Mouse (Mus musculus): Measurements from ENCODE around the gene Fkbpl. TPM values are rescaled to one million over a fixed set of nuclear protein-coding genes. Genes with fewer than 3 reads are reported as not detected.

Fkbpl gene
- polyA plus RNA-seq, 1 experiment from 2014 or later, result 8.8 TPM

DNA sequence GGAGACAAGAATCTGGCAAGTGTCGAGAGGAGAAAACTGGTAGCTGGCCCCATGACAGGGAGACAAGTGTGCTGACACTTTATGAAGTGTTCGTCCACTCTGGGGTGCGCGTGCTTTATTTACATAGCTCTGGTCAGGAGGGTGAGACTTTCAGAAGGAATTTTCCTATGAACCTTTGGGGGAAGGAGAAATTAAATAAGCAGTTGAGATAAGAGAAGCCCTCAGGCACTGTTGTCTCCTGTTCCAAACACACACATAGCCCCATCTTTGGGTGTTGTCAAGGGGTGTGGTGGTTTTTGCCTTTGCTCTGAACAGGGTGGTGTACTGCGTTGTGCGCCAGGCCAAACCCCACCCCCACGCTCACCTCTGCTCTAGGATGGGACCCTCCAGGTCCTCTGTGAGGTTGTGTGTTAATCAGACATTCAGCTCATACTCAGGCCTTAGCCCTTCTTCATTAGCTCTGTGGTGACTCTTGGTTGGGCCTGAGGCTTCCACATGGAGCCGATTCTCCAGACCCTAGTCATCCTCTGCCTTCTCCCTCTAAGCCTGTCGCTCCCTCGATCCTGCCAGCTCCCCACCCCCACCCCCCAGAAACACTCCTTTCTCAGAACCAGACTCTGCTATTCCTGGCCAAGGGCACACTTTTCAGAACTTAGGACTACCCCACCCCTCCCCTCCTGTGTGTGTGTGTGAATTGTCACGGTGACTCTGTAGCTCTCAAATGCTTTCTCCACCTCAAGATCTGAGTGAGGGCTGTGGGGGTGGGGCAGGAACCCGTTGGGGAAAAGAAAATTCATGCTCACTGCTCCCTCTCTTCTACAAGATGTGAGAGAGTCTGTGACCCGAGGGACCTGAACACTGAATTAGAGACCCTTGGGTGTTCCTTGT lies 30.9 kb downstream of the Fkbpl start:
- H3K9me3 ChIP-seq (ENCODE audit: control insufficient read depth), result no peaks in the 10 kb centered on the region
- no peak overlapping the region for H3K4me3 ChIP-seq (ENCODE audit: low read depth, low read length)
- H3K27me3 ChIP-seq (replicated peaks; ENCODE audit: control insufficient read depth, insufficient read depth, low read length), result peaks cover 49% of the 10 kb centered on the region
- H3K27ac ChIP-seq (ENCODE audit: low read depth, low read length), result 0 out of 2 replicates have a peak overlapping the region, but pooled peaks have one; percentile 35
- no peak for TF ChIP-seq CTCF (IDR thresholded peaks at IDR 0.05; ENCODE audit: low read depth)
- H3K4me1 ChIP-seq (replicated peaks; ENCODE audit: control insufficient read depth, insufficient read depth, low read length), result no peaks in the 10 kb centered on the region
- no peak overlapping the region for H3K9ac ChIP-seq (ENCODE audit: low read depth, low read length)
- no peak for ATAC-seq
- WGBS, result 45% methylated on average over 13 of the region's 13 CpGs
- H3K36me3 ChIP-seq (ENCODE audit: control insufficient read depth, insufficient read depth), result peaks cover 7% of the 10 kb centered on the region; the same call in 1 of the 2 replicates
- H3K4me2 ChIP-seq (replicated peaks; ENCODE audit: low read depth), result no peak overlapping the region

DNA sequence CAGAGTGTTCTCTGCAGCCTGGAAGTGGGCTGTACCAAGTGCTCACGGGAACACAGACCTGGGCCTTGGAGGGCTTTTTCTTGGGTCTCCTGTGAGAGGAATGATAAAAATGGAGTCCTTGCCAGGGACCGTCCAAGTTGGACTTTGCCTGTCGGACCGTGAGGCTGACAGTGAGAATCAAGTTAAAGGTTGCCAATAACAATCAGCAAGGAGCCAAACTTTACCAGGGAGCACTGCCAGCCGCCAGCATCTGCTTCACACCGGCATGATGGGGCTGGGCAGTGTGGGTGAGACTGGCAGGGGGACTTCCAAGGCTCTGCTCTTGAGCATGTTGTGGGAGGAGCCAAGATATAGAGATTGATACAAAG lies 31.5 kb downstream of the Fkbpl start:
- no peak for ATAC-seq
- TF ChIP-seq CTCF (IDR thresholded peaks at IDR 0.05; ENCODE audit: low read depth), result no peak
- WGBS, result 65% methylated on average over 6 of the region's 6 CpGs
- H3K4me1 ChIP-seq (replicated peaks; ENCODE audit: control insufficient read depth, insufficient read depth, low read length), result no peaks in the 10 kb centered on the region
- H3K9me3 ChIP-seq (ENCODE audit: control insufficient read depth), result no peaks in the 10 kb centered on the region
- peaks cover 4% of the 10 kb centered on the region; the same call in 1 of the 2 replicates for H3K36me3 ChIP-seq (ENCODE audit: control insufficient read depth, insufficient read depth)
- H3K9ac ChIP-seq (ENCODE audit: low read depth, low read length), result no peak overlapping the region
- no peak overlapping the region for H3K4me2 ChIP-seq (replicated peaks; ENCODE audit: low read depth)
- peaks cover 43% of the 10 kb centered on the region for H3K27me3 ChIP-seq (replicated peaks; ENCODE audit: control insufficient read depth, insufficient read depth, low read length)
- H3K4me3 ChIP-seq (ENCODE audit: low read depth, low read length), result no peak overlapping the region
- 0 out of 2 replicates have a peak overlapping the region, but pooled peaks have one; percentile 35 for H3K27ac ChIP-seq (ENCODE audit: low read depth, low read length)

DNA sequence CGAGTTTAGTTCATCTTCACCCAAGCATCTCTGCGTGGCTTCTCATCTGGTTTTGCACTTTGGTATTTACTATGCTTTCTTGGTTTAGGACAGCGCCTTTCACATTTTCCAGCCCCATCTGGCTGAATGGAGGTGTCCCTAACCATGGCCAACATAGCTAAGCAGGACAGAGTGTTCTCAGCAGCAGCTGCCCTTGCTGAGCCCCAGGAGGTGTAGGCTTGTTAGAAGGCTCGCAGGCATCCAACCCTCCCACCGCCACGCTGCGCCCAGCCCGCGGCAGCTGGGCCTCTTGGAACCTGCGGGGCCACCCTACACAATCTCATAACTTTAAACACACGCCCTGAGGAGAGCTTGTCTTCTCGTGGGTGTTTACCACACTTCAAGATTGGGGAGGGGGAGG lies 32.1 kb downstream of the Fkbpl start:
- Histone ChIP-seq H3K4me1 (replicated peaks; ENCODE audit: control insufficient read depth, insufficient read depth, low read length) (no peaks in the 10 kb centered on the region), H3K4me3 (ENCODE audit: low read depth, low read length) (no peak overlapping the region), H3K9me3 (ENCODE audit: control insufficient read depth) (no peaks in the 10 kb centered on the region), H3K36me3 (ENCODE audit: control insufficient read depth, insufficient read depth) (peaks cover under 1% of the 10 kb centered on the region; the same call in 1 of the 2 replicates), H3K4me2 (replicated peaks; ENCODE audit: low read depth) (no peak overlapping the region), H3K27me3 (replicated peaks; ENCODE audit: control insufficient read depth, insufficient read depth, low read length) (peaks cover 37% of the 10 kb centered on the region), H3K9ac (ENCODE audit: low read depth, low read length) (no peak overlapping the region), H3K27ac (ENCODE audit: low read depth, low read length) (no peak overlapping the region)
- WGBS, result 55% methylated on average over 12 of the region's 12 CpGs
- TF ChIP-seq CTCF (IDR thresholded peaks at IDR 0.05; ENCODE audit: low read depth), result no peak
- no peak for ATAC-seq

DNA sequence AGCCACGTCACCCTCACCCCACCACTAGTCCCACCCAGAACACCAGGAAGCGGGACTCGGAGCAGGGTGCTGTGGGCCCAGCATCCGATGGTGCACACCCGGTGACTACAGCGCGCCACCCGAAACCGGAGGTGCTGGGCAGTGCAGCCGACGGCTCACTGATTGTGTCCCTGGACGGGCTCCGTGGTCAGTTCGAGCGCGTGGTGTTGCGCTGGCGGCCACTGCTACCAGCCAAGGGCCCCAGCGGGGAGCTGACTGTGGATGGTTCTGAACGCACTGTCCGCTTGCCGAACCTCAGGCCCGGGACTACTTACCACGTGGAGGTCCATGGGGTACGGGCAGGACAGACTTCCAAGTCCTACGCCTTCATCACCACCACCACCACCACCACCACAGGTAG lies 35.6 kb downstream of the Fkbpl start:
- Histone ChIP-seq H3K4me2 (replicated peaks; ENCODE audit: low read depth) (no peak overlapping the region), H3K36me3 (ENCODE audit: control insufficient read depth, insufficient read depth) (no peaks in the 10 kb centered on the region), H3K9me3 (ENCODE audit: control insufficient read depth) (no peaks in the 10 kb centered on the region), H3K27ac (ENCODE audit: low read depth, low read length) (no peak overlapping the region), H3K9ac (ENCODE audit: low read depth, low read length) (no peak overlapping the region), H3K4me1 (replicated peaks; ENCODE audit: control insufficient read depth, insufficient read depth, low read length) (peaks cover 3% of the 10 kb centered on the region), H3K4me3 (ENCODE audit: low read depth, low read length) (no peak overlapping the region), H3K27me3 (replicated peaks; ENCODE audit: control insufficient read depth, insufficient read depth, low read length) (peaks cover 4% of the 10 kb centered on the region; the same call in 1 of the 2 replicates)
- 83% methylated on average over 26 of the region's 26 CpGs for WGBS
- ATAC-seq, result no peak
- TF ChIP-seq CTCF (IDR thresholded peaks at IDR 0.05; ENCODE audit: low read depth), result no peak

DNA sequence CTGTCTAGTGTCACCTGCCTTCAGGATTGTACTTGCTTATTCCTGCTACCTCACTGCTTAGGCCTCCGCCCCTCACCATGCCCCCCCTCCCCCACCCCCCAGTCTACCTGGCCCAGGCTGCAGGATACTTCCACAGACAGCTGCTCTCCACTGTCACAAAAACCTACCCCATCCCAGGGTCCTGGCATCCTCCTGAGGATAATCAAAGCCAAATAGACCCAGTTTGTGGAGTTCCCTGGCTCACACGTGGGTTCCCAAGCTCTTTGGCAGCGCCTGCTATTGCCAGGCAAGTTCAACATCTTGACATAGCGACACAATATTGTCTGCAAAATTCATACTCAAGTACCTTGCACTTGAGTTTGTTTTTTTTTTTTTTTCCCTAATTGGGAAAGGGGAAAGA lies 36.1 kb downstream of the Fkbpl start:
- WGBS, result 65% methylated on average over 4 of the region's 4 CpGs
- Histone ChIP-seq H3K36me3 (ENCODE audit: control insufficient read depth, insufficient read depth) (no peaks in the 10 kb centered on the region), H3K27ac (ENCODE audit: low read depth, low read length) (no peak overlapping the region), H3K9me3 (ENCODE audit: control insufficient read depth) (no peaks in the 10 kb centered on the region), H3K4me2 (replicated peaks; ENCODE audit: low read depth) (no peak overlapping the region), H3K9ac (ENCODE audit: low read depth, low read length) (no peak overlapping the region), H3K27me3 (replicated peaks; ENCODE audit: control insufficient read depth, insufficient read depth, low read length) (peaks cover 4% of the 10 kb centered on the region; the same call in 1 of the 2 replicates), H3K4me1 (replicated peaks; ENCODE audit: control insufficient read depth, insufficient read depth, low read length) (peaks cover 3% of the 10 kb centered on the region), H3K4me3 (ENCODE audit: low read depth, low read length) (no peak overlapping the region)
- no peak for ATAC-seq
- TF ChIP-seq CTCF (IDR thresholded peaks at IDR 0.05; ENCODE audit: low read depth), result no peak

DNA sequence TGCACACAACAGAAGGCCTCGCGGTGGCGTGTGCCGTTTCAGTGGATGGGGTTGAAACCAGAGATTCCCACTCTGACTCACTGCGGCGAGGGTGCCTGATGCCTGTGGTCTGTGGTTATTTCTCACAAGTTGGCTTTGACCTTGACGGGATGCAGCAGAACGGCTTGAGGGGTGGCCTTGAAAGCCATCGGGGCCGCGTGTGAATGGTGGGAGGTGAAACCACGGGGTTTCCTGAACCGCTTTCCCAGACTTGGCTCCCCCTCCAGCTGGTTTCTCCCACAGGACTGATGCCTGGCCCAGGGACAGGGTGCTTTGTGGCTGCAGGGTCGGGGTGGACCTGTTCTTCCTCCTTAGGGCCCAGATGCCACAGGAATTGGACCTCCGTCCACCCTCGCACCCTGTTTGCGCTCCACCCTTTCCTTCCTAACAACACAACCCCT lies 36.6 kb downstream of the Fkbpl start:
- peaks cover 3% of the 10 kb centered on the region for H3K4me1 ChIP-seq (replicated peaks; ENCODE audit: control insufficient read depth, insufficient read depth, low read length)
- no peak overlapping the region for H3K4me2 ChIP-seq (replicated peaks; ENCODE audit: low read depth)
- H3K9ac ChIP-seq (ENCODE audit: low read depth, low read length), result no peak overlapping the region
- H3K27me3 ChIP-seq (replicated peaks; ENCODE audit: control insufficient read depth, insufficient read depth, low read length), result peaks cover 4% of the 10 kb centered on the region; the same call in 1 of the 2 replicates
- H3K4me3 ChIP-seq (ENCODE audit: low read depth, low read length), result no peak overlapping the region
- no peak for TF ChIP-seq CTCF (IDR thresholded peaks at IDR 0.05; ENCODE audit: low read depth)
- no peak for ATAC-seq
- H3K36me3 ChIP-seq (ENCODE audit: control insufficient read depth, insufficient read depth), result no peaks in the 10 kb centered on the region
- WGBS, result 48% methylated on average over 17 of the region's 17 CpGs
- H3K9me3 ChIP-seq (ENCODE audit: control insufficient read depth), result no peaks in the 10 kb centered on the region
- H3K27ac ChIP-seq (ENCODE audit: low read depth, low read length), result no peak overlapping the region
